Mouse (Mus musculus) C2C12 (cell line): ENCODE measurements around the gene Trim44.

ENCODE experiments used
- CEBPB ChIP-seq: IDR thresholded peaks from one replicate; pipeline ENCODE4 v1.6.1; 2011; ENCODE audit warnings: low read depth, mild to moderate bottlenecking, control low read depth, moderate library complexity
- CTCF ChIP-seq: IDR thresholded peaks from one replicate; pipeline ENCODE4 v1.5.1; 2011; ENCODE audit not compliant: control insufficient read depth, insufficient read depth, insufficient read length
- FOSL1 ChIP-seq: IDR thresholded peaks from one replicate; pipeline ENCODE4 v1.8.0; 2011; ENCODE audit warnings: mild to moderate bottlenecking, low read length; ENCODE audit not compliant: poor library complexity, insufficient read depth, severe bottlenecking
- MAX ChIP-seq: IDR thresholded peaks from one replicate; pipeline ENCODE4 v1.6.1; 2011; ENCODE audit warnings: mild to moderate bottlenecking, control low read depth
- MYOD1 ChIP-seq: IDR thresholded peaks from one replicate; pipeline ENCODE4 v1.6.1; 2011; ENCODE audit warnings: low read depth; ENCODE audit not compliant: control insufficient read depth, insufficient read length
- MYOG ChIP-seq: IDR thresholded peaks from one replicate; pipeline ENCODE4 v1.6.1; 2011; ENCODE audit not compliant: control insufficient read depth, insufficient read length; ENCODE audit errors: extremely low read depth
- USF1 ChIP-seq: IDR thresholded peaks from one replicate; pipeline ENCODE4 v1.6.1; 2011; ENCODE audit warnings: low read depth, mild to moderate bottlenecking, control low read depth, moderate library complexity

GRCm38 (mm10) chr2:102282081-102282480 lies 125.5 kb downstream of the Trim44 start:
- no peak for TF ChIP-seq CTCF
- TF ChIP-seq USF1 = no peak
- no peak for TF ChIP-seq MYOD1
- TF ChIP-seq CEBPB = no peak
- TF ChIP-seq MYOG = no peak
- no peak for TF ChIP-seq MAX
- TF ChIP-seq FOSL1 = no peak
